ENCODE assay signal across 19 mouse cellular contexts in the genomic region with DNA sequence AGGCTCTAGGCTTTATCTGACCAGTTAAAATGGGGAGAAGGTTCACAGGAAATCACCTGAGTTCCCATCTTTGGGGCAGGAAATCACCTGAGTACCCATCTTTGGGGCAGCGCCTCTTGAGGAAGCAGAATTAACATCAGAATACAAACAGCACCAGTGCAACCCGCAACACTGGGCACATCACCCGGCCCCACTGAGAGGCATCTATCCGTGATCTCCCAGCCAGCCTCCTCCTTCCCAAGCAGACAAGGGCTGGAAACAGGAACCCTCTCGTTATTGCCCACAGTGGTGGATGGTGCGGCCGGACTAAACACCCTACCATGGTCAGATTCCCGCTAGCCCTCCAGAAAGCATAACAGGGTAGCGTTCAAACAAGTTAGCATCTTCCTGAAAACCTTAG.
"Had no signal": no experiment of that assay in that cellular context is flagged by ENCODE, and none has a peak within 500 bp of the region (broad histone marks: within the 10 kb centered on the region; RNA-seq: fewer than 3 reads in every experiment).

No protein-coding gene starts in this region.

- H3K4me3 ChIP-seq: midbrain, embryonic 10.5 days; midbrain, embryonic 12.5 days; myocyte; neural tube, embryonic 13.5 days; neural tube, embryonic 15.5 days had no signal

- H3K36me3 ChIP-seq: midbrain, embryonic 10.5 days; midbrain, embryonic 12.5 days; neural tube, embryonic 13.5 days; neural tube, embryonic 15.5 days had no signal

- H3K9me3 ChIP-seq: midbrain, embryonic 10.5 days; midbrain, embryonic 12.5 days; neural tube, embryonic 13.5 days; neural tube, embryonic 15.5 days had no signal

- H3K9ac ChIP-seq: lung, embryonic 14.5 days; midbrain, embryonic 12.5 days; neural tube, embryonic 13.5 days; neural tube, embryonic 15.5 days had no signal

- DNase-seq: lung, adult 18-20 months; lung, embryonic 14.5 days; lung, postnatal 10 days; lung, postnatal 4 days; midbrain, embryonic 14.5 days; retina, postnatal 1 day; right cerebral cortex, adult 18-20 months; right cerebral cortex, postnatal 25 days; right cerebral cortex, postnatal 4 days; spleen, adult 18-20 months; thymus, adult 18-20 months; thymus, postnatal 14 days; thymus, postnatal 36 days had no signal

- H3K4me2 ChIP-seq: lung, embryonic 14.5 days; midbrain, embryonic 12.5 days; neural tube, embryonic 13.5 days; neural tube, embryonic 15.5 days had no signal

- ATAC-seq: midbrain, embryonic 16.5 days had no signal

- H3K27ac ChIP-seq: midbrain, embryonic 10.5 days; midbrain, embryonic 12.5 days; neural tube, embryonic 13.5 days; neural tube, embryonic 15.5 days had no signal
